Mouse (Mus musculus): Measurements from ENCODE around the gene 1700025G04Rik.
"Not testable (repeated sequence)": the region's sequence is repeated elsewhere in the genome, so short reads cannot be mapped to it uniquely, and the experiment has no call there.

Gene 1700025G04Rik

GRCm38 (mm10) chr1:151848286-151848685, 241.6 kb downstream of the 1700025G04Rik start:
- DNase-seq: peak; percentile 62

- DNase-seq: peak; percentile 79
Measured at GRCm38 (mm10) chr1:151845926-151846782, 243.8 kb downstream of the 1700025G04Rik start.

GRCm38 (mm10) chr1:151845252-151845832, 244.6 kb downstream of the 1700025G04Rik start:
- DNase-seq: no peak

- DNase-seq: not testable (repeated sequence)
Measured at GRCm38 (mm10) chr1:151840345-151840744, 249.6 kb downstream of the 1700025G04Rik start.

- DNase-seq: no peak
Measured at GRCm38 (mm10) chr1:151835261-151835660, 254.7 kb downstream of the 1700025G04Rik start.

- DNase-seq: peak; percentile 58
Measured at GRCm38 (mm10) chr1:151831791-151832190, 258.1 kb downstream of the 1700025G04Rik start.

GRCm38 (mm10) chr1:151825065-151825464, 264.9 kb downstream of the 1700025G04Rik start:
- no peak for DNase-seq

- DNase-seq: no peak
Measured at GRCm38 (mm10) chr1:151820457-151820856, 269.5 kb downstream of the 1700025G04Rik start.

GRCm38 (mm10) chr1:151819190-151819589, 270.7 kb downstream of the 1700025G04Rik start:
- DNase-seq: no peak

- peak; percentile 58 for DNase-seq
Measured at GRCm38 (mm10) chr1:151816051-151816450, 273.9 kb downstream of the 1700025G04Rik start.

GRCm38 (mm10) chr1:151812004-151812712, 277.8 kb downstream of the 1700025G04Rik start:
- DNase-seq: peak; percentile 77

- peak; percentile 81 for DNase-seq
Measured at GRCm38 (mm10) chr1:151811456-151811855, 278.5 kb downstream of the 1700025G04Rik start.

- DNase-seq: no peak
Measured at GRCm38 (mm10) chr1:151810628-151811421, 279.1 kb downstream of the 1700025G04Rik start.

- DNase-seq: no peak
Measured at GRCm38 (mm10) chr1:151807286-151807685, 282.6 kb downstream of the 1700025G04Rik start.

GRCm38 (mm10) chr1:151802795-151803194, 287.1 kb downstream of the 1700025G04Rik start:
- not testable (repeated sequence) for DNase-seq
